Mouse (Mus musculus): ENCODE measurements at regions not wholly inside any gene's neighbourhood (a gene's known extent, or its start where the extent isn't known, plus 50 kb on each side); places are given as distances from the start of the nearest gene placed in this dataset.

DNA sequence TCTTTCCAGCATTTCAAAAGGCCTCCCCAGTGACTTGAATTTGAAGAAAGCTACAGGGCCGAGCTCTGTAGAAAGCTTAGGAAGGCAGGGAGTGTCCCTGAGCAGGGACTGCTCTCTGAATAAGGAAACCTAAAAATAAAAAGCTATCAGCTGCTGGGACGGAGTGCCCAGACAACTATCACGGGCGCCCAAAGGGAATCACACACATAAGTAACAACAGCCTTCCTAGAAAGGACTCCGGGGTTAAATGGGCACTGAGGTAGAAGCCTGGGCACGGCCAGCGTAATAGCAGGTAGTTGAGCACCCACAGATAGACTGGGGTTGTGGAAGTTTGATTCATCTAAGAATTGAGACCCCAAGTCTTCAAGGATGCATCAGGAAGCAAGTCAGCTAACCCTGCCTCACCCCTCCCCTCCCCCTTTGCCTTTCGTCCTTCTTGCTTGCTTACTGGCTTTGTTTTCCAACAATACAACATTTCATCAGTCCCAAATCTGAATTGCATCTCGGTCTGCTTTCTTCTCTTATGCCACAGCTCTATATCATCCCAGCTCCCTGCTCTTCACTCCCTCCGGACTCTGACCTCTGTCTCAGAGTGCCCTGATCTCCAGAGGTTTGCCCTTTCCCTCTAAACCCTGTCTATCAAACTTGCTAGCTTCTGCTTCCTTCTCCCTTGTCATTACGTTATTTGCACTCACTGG, 84.1 kb upstream of the Ptprk start:
- DNase-seq = no peak
- H3K4me3 ChIP-seq (replicated peaks; ENCODE audit: extremely low read depth, low read depth, low read length) = no peak overlapping the region
- TF ChIP-seq CTCF (IDR thresholded peaks at IDR 0.05; ENCODE audit: insufficient read depth, low read length) (no peak), POLR2A (IDR thresholded peaks at IDR 0.05; ENCODE audit: borderline replicate concordance, extremely low read depth, low read depth, low read length) (no peak)
- H3K4me1 ChIP-seq (ENCODE audit: control insufficient read depth, insufficient read depth, low read length) = no peaks in the 10 kb centered on the region
- WGBS = 81% methylated on average over 11 of the region's 11 CpGs

DNA sequence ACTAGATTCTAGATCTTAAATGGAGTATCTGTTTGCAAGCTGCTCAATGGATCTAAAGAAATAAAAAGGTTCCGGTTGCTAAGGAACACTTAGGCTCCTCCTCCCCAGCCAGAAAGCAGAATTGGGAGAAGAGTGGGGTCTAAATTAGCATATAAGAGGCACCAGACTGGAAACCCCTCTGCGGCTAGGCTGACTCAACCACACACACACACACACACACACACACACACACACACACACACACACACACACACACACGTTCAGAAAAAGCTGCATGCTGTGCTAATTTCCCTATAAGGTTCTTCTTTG, 83.6 kb upstream of the Ptprk start:
- Histone ChIP-seq H3K4me3 (replicated peaks; ENCODE audit: extremely low read depth, low read depth, low read length) (no peak overlapping the region), H3K4me1 (ENCODE audit: control insufficient read depth, insufficient read depth, low read length) (no peaks in the 10 kb centered on the region)
- no peak for DNase-seq
- 63% methylated on average over 3 of the region's 3 CpGs for WGBS
- TF ChIP-seq CTCF (IDR thresholded peaks at IDR 0.05; ENCODE audit: insufficient read depth, low read length) (no peak), POLR2A (IDR thresholded peaks at IDR 0.05; ENCODE audit: borderline replicate concordance, extremely low read depth, low read depth, low read length) (no peak)

DNA sequence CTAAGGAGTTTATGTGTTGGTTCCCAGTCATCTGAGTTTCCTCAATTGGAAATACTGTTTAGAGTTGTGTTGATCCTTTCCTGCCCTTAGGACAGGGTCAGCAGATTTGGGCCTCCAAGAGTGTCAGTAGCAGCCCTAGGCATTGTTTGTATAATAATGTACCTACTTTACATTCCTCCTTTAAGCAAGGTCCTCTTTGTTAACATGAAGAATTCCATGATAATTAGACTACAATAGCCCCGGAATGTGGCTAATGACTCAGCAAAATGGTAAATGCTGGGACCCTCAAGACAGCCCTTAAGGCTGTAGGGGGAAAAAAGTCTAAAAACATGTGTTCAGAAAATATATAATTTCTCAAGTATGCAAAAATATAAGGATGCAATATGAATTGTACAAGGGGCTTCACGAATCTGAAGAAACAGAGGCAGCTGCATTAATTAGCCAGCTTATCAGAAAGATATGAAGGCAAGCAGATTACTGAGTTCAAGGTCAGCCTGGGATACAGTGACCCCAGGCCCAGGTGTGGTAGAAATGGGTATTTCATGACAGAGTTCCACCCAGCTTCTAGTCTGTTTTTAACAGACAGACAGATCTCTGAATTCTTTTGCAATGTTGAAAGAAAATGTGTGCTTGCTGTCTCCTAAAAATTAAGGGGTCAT, 80.1 kb upstream of the Ptprk start:
- WGBS = 77% methylated on average over 2 of the region's 2 CpGs
- TF ChIP-seq POLR2A (IDR thresholded peaks at IDR 0.05; ENCODE audit: borderline replicate concordance, extremely low read depth, low read depth, low read length) (no peak), CTCF (IDR thresholded peaks at IDR 0.05; ENCODE audit: insufficient read depth, low read length) (no peak)
- Histone ChIP-seq H3K4me3 (replicated peaks; ENCODE audit: extremely low read depth, low read depth, low read length) (no peak overlapping the region), H3K4me1 (ENCODE audit: control insufficient read depth, insufficient read depth, low read length) (no peaks in the 10 kb centered on the region)
- no peak for DNase-seq

DNA sequence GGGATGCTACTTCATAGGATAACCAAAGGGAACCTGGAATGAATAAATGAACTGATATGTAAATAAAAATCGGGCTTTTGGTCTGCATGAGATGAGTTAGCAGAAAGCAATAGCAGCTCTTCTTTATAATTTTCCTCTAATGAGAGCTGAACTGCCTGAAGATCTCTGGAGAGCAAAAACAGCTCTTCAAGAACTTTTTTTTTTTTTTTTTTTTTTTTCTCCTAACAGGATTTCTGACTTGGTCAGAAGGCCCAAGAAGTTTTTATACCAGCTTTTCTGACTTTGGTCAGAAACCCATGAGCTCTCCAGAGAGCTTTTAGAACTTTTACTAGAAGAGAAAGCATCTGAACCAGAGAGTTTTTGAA, 79.6 kb upstream of the Ptprk start:
- DNase-seq = no peak
- no peak for TF ChIP-seq CTCF (IDR thresholded peaks at IDR 0.05; ENCODE audit: insufficient read depth, low read length)
- TF ChIP-seq POLR2A (IDR thresholded peaks at IDR 0.05; ENCODE audit: borderline replicate concordance, extremely low read depth, low read depth, low read length) = no peak
- Histone ChIP-seq H3K4me1 (ENCODE audit: control insufficient read depth, insufficient read depth, low read length) (no peaks in the 10 kb centered on the region), H3K4me3 (replicated peaks; ENCODE audit: extremely low read depth, low read depth, low read length) (no peak overlapping the region)
- whole genome bisulfite sequencing = 78% methylated on average over 1 of the region's 1 CpGs

DNA sequence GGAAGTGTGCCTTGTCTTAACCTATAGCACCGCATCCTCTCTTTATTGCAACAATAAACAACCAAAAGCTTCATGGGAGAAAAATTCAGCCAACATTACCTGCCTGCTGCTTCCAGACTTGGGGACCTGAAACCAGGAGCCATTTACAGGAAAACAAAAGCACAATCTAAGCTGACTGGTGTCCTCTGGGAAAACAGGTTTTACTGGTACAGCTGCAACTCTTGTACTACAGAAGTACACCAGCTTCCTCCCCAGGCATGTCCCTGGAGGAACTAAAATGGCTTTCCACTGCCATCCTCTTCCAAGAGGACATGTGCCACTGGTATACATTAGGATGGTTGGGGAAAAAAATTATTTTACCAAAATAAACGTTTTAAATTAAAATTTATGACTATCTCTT, 63.9 kb upstream of the Ptprk start:
- Histone ChIP-seq H3K4me1 (ENCODE audit: control insufficient read depth, insufficient read depth, low read length) (no peaks in the 10 kb centered on the region), H3K4me3 (replicated peaks; ENCODE audit: extremely low read depth, low read depth, low read length) (no peak overlapping the region)
- 56% methylated on average over 2 of the region's 2 CpGs for WGBS
- TF ChIP-seq POLR2A (IDR thresholded peaks at IDR 0.05; ENCODE audit: borderline replicate concordance, extremely low read depth, low read depth, low read length) = no peak
- no peak for TF ChIP-seq CTCF (IDR thresholded peaks at IDR 0.05; ENCODE audit: insufficient read depth, low read length)
- no peak for DNase-seq

DNA sequence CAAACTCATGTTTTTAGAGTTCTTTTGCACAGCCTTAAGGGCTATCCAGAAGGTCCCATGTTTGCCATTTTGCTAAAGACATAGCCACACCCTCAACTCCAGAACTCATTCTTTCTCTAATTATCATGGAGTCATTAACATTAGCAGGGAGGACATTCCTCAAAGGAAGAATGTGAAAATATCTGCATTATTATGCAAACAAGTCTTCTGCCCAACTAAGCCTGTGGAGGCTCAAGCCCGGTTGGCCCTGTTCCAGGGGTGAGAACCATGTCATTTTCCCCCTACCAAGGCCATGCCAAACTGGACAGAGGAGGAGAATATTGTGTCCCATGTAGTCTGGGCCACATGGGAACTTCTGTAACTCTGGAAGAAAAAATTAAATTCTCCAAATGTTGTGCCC, 62.5 kb upstream of the Ptprk start:
- TF ChIP-seq CTCF (IDR thresholded peaks at IDR 0.05; ENCODE audit: insufficient read depth, low read length) (no peak), POLR2A (IDR thresholded peaks at IDR 0.05; ENCODE audit: borderline replicate concordance, extremely low read depth, low read depth, low read length) (no peak)
- no peaks in the 10 kb centered on the region for H3K4me1 ChIP-seq (ENCODE audit: control insufficient read depth, insufficient read depth, low read length)
- no peak for DNase-seq
- WGBS = 89% methylated on average over 1 of the region's 1 CpGs
- no peak overlapping the region for H3K4me3 ChIP-seq (replicated peaks; ENCODE audit: extremely low read depth, low read depth, low read length)

DNA sequence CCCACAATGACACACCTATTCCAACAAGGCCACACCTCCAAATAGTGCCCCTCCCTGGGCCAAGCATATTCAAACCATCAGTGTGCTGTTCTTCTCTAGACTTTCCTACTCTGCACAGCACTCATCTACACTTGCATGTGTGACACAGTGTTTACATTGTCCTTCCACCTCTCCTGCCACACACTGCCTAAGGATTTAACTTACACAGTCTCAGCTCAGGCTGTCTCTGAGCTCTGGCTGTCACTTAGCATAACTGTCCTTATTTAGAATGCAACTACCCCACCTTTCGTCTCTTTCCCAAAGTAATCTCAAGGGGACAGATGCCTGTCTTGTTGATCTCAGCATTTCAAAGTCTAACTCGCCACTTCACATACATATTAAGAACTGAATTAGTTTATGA, 61.2 kb upstream of the Ptprk start:
- WGBS = 80% methylated on average over 2 of the region's 2 CpGs
- Histone ChIP-seq H3K4me1 (ENCODE audit: control insufficient read depth, insufficient read depth, low read length) (no peaks in the 10 kb centered on the region), H3K4me3 (replicated peaks; ENCODE audit: extremely low read depth, low read depth, low read length) (no peak overlapping the region)
- no peak for DNase-seq
- TF ChIP-seq CTCF (IDR thresholded peaks at IDR 0.05; ENCODE audit: insufficient read depth, low read length) = no peak
- TF ChIP-seq POLR2A (IDR thresholded peaks at IDR 0.05; ENCODE audit: borderline replicate concordance, extremely low read depth, low read depth, low read length) = no peak

DNA sequence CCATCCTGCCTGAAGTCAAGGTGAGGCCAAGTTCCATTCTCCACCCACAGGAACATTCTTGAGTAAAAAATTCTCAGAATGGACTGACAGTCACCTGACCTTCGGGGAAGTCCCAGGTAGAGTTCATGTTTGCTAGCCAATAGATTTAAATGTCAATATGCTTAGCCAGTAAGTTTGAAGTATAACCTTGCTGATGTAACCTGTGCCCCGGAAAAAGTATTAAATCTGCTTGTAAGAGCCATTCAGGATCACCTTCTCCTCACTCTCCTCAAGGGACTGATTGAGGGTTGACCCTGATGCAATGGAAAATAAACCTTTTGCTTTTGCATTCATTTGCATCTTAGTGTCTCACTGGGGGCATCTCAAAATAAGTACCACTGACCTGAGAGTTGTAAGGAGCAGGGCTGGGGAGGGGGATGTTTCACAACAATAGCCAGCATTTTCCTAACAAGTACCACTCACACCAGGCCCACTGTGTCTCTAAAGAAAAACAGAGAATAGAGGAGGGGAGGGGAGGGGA, 60.3 kb upstream of the Ptprk start:
- Histone ChIP-seq H3K4me3 (replicated peaks; ENCODE audit: extremely low read depth, low read depth, low read length) (no peak overlapping the region), H3K4me1 (ENCODE audit: control insufficient read depth, insufficient read depth, low read length) (no peaks in the 10 kb centered on the region)
- TF ChIP-seq CTCF (IDR thresholded peaks at IDR 0.05; ENCODE audit: insufficient read depth, low read length) = no peak
- TF ChIP-seq POLR2A (IDR thresholded peaks at IDR 0.05; ENCODE audit: borderline replicate concordance, extremely low read depth, low read depth, low read length) = no peak
- DNase-seq = no peak
- 77% methylated on average over 2 of the region's 2 CpGs for WGBS

Measured in lung, adult 2 months (tissue).